ENCODE assay signal across 15 mouse cellular contexts in the genomic region with DNA sequence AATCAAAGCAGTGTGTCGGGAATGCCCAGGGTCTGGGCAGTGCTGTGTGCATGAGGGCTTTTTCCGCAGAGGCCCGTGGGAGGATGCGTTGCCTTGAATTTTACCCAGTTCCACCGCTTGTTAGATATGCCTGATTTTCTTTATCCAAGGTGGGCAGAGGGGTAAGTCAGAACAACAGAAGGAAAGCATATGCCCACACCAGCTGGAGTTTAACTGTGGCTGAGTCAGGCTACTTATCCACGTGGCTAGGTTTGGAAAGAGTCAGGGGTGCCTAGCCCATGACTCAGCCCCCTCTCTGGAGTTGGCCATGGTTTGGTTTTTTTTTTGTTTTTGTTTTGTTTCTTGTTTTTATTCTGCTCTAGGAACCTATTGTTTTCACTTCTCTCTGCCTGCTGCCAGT. TPM values are rescaled to one million over a fixed set of nuclear protein-coding genes. Genes with fewer than 3 reads are reported as not detected.
DNase-seq lines count a peak whose midpoint lies in the region; ATAC-seq and TF ChIP-seq lines count a peak whose summit lies in the region.
"Had no signal": no experiment of that assay in that cellular context is flagged by ENCODE, and none has a peak within 500 bp of the region (broad histone marks: within the 10 kb centered on the region; RNA-seq: fewer than 3 reads in every experiment).

No protein-coding gene starts in this region.

- intact Hi-C loops in left cerebral cortex, postnatal 10 days (cut with DNase I): no loop called here

- H3K27ac ChIP-seq in cerebellum, adult 2 months (ENCODE audit: insufficient read depth, low read length): peak overlapping the region; percentile 67; the same call in 1 of the 2 replicates
- H3K27ac ChIP-seq in forebrain, postnatal 0 days (ENCODE audit: low read depth, low read length): 0 out of 2 replicates have a peak overlapping the region, but pooled peaks have one; percentile 80
- peak overlapping the region; percentile 91 for H3K27ac ChIP-seq in olfactory bulb, adult 2 months (ENCODE audit: insufficient read depth, low read depth, low read length)
- H3K27ac ChIP-seq: liver, embryonic 15.5 days had no signal

- peaks cover 11% of the 10 kb centered on the region; the same call in 1 of the 2 replicates for H3K4me1 ChIP-seq in cerebellum, adult 2 months (ENCODE audit: control insufficient read depth, insufficient read depth, low read length)
- H3K4me1 ChIP-seq in forebrain, postnatal 0 days (ENCODE audit: insufficient read depth): peaks cover 49% of the 10 kb centered on the region
- peaks cover 70% of the 10 kb centered on the region for H3K4me1 ChIP-seq in olfactory bulb, adult 2 months (ENCODE audit: control insufficient read depth, insufficient read depth, low read length)
- H3K4me1 ChIP-seq: liver, embryonic 15.5 days had no signal

- no peaks in the 10 kb centered on the region for H3K36me3 ChIP-seq in forebrain, postnatal 0 days (ENCODE audit: insufficient read depth)
- H3K36me3 ChIP-seq: liver, embryonic 15.5 days had no signal

- TF ChIP-seq POLR2A in cerebellum, adult 2 months (IDR thresholded peaks at IDR 0.05; ENCODE audit: borderline replicate concordance, insufficient read depth, low read length): no peak
- TF ChIP-seq POLR2A in olfactory bulb, adult 2 months (IDR thresholded peaks at IDR 0.05; ENCODE audit: insufficient read depth, low read depth, low read length): no peak

- no peak overlapping the region for H3K9ac ChIP-seq in forebrain, postnatal 0 days
- H3K9ac ChIP-seq: liver, embryonic 15.5 days had no signal

- ATAC-seq in forebrain, postnatal 0 days: no peak
- ATAC-seq: inflammation-experienced regulatory T-cells, adult 6 months had no signal

- no peaks in the 10 kb centered on the region for H3K9me3 ChIP-seq in forebrain, postnatal 0 days (ENCODE audit: low read length)
- H3K9me3 ChIP-seq: liver, embryonic 15.5 days; neural tube, embryonic 13.5 days had no signal

- DNase-seq in cerebellum, adult 2 months: no peak
- no peak for DNase-seq in cerebellum, adult 11-12 months
- peak; percentile 41 to 50 for DNase-seq in left cerebral cortex, adult 18-20 months (ENCODE audit: low spot score in 2 of 2)
- no peak for DNase-seq in left cerebral cortex, postnatal 10 days (ENCODE audit: extremely low spot score in 1 of 2, low spot score in 2 of 2)
- DNase-seq in forebrain, postnatal 0 days: no peak
- DNase-seq in urinary bladder, postnatal 36 days (ENCODE audit: low spot score in 2 of 2): no peak
- DNase-seq in right cerebral cortex, postnatal 36 days (ENCODE audit: low spot score in 2 of 2): no peak
- DNase-seq: kidney, postnatal 10 days; thymus, postnatal 36 days had no signal

- no peak overlapping the region for H3K4me3 ChIP-seq in cerebellum, adult 2 months (replicated peaks; ENCODE audit: insufficient read depth, low read depth, low read length)
- no peak overlapping the region for H3K4me3 ChIP-seq in forebrain, postnatal 0 days (ENCODE audit: low read depth, low read length)
- no peak overlapping the region for H3K4me3 ChIP-seq in olfactory bulb, adult 2 months (ENCODE audit: insufficient read depth, low read depth, low read length)
- H3K4me3 ChIP-seq: liver, embryonic 15.5 days had no signal

- H3K27me3 ChIP-seq in cerebellum, adult 2 months (ENCODE audit: control insufficient read depth, insufficient read depth, low read length): no peaks in the 10 kb centered on the region
- no peaks in the 10 kb centered on the region for H3K27me3 ChIP-seq in forebrain, postnatal 0 days (ENCODE audit: insufficient read depth, low read length)
- H3K27me3 ChIP-seq: neural tube, embryonic 13.5 days had no signal

- no peak for TF ChIP-seq CTCF in cerebellum, adult 2 months (IDR thresholded peaks at IDR 0.05; ENCODE audit: borderline replicate concordance, insufficient read depth, low read depth, low read length)
- no peak for TF ChIP-seq CTCF in forebrain, postnatal 0 days (IDR thresholded peaks at IDR 0.05; ENCODE audit: low read depth)
- no peak for TF ChIP-seq CTCF in olfactory bulb, adult 2 months (IDR thresholded peaks at IDR 0.05; ENCODE audit: insufficient read depth, low read depth, low read length)

- no peak overlapping the region for H3K4me2 ChIP-seq in forebrain, postnatal 0 days (ENCODE audit: low read depth)
- H3K4me2 ChIP-seq: liver, embryonic 15.5 days had no signal

- 76% methylated on average over 6 of the region's 6 CpGs for WGBS in cerebellum, adult 2 months
- whole genome bisulfite sequencing in forebrain, postnatal 0 days: 57% methylated on average over 6 of the region's 6 CpGs
- 40% methylated on average over 6 of the region's 6 CpGs for WGBS in olfactory bulb, adult 2 months

RNA-seq across cellular contexts. Expression of gene AC124108.1, which starts 8.0 kb away (rescaled TPM):
- 3.2 and 3.6 TPM in 2 replicates for polyA plus RNA-seq in cerebellum, adult 2 months (2012; rRNA removed)
- 1 to 10 TPM; 3.4 to 5.2 TPM for total RNA-seq in left cerebral cortex, adult 18-20 months (2021)
- 1 to 10 TPM; 3.2 TPM for total RNA-seq in left cerebral cortex, postnatal 10 days (2021)
- total RNA-seq in forebrain, postnatal 0 days (2014; rRNA removed): 3.4 and 5.0 TPM in 2 replicates
- 0.31 and 0.48 TPM in 2 replicates for polyA plus RNA-seq in forebrain, postnatal 0 days (2015; fragmentation: Nextera tagmentation; extraction: Ambion mirVana)
- not detected in 2 replicates for polyA plus RNA-seq in olfactory bulb, adult 2 months (2012; ENCODE audit: insufficient read depth, insufficient read length, low replicate concordance, missing spikeins)
- polyA plus RNA-seq: inflammation-experienced regulatory T-cells, adult 6 months; liver, embryonic 15.5 days had no signal

RNA-seq across cellular contexts. Expression of gene Lemd1, which starts 8.0 kb away (rescaled TPM):
- polyA plus RNA-seq in cerebellum, adult 2 months (2012; rRNA removed): 7.1 and 7.6 TPM in 2 replicates
- total RNA-seq in left cerebral cortex, adult 18-20 months (2021): 1 to 10 TPM; 4.8 to 7.6 TPM
- 1 to 10 TPM; 4.4 to 5.2 TPM for total RNA-seq in left cerebral cortex, postnatal 10 days (2021)
- total RNA-seq in forebrain, postnatal 0 days (2014; rRNA removed): 13.3 and 14.9 TPM in 2 replicates
- 14.7 and 15.1 TPM in 2 replicates for polyA plus RNA-seq in forebrain, postnatal 0 days (2015; fragmentation: Nextera tagmentation; extraction: Ambion mirVana)
- not detected in 2 replicates for polyA plus RNA-seq in olfactory bulb, adult 2 months (2012; ENCODE audit: insufficient read depth, insufficient read length, low replicate concordance, missing spikeins)
- polyA plus RNA-seq: heart, embryonic 11.5 days; inflammation-experienced regulatory T-cells, adult 6 months; liver, embryonic 15.5 days had no signal

RNA-seq across cellular contexts. Expression of gene Gm10188, which starts 30.3 kb away (rescaled TPM):
- not detected in 2 replicates for polyA plus RNA-seq in cerebellum, adult 2 months (2012; rRNA removed)
- not detected for total RNA-seq in left cerebral cortex, adult 18-20 months (2021)
- not detected for total RNA-seq in left cerebral cortex, postnatal 10 days (2021)
- 0.92 TPM in 1 of 2 replicates, not detected in the other for total RNA-seq in forebrain, postnatal 0 days (2014; rRNA removed)
- not detected in 2 replicates for polyA plus RNA-seq in forebrain, postnatal 0 days (2015; fragmentation: Nextera tagmentation; extraction: Ambion mirVana)
- polyA plus RNA-seq in olfactory bulb, adult 2 months (2012; ENCODE audit: insufficient read depth, insufficient read length, low replicate concordance, missing spikeins): not detected in 2 replicates
- total RNA-seq: left cerebral cortex, postnatal 25 days had no signal
- polyA plus RNA-seq: heart, embryonic 11.5 days; inflammation-experienced regulatory T-cells, adult 6 months; liver, embryonic 15.5 days; neural tube, embryonic 13.5 days had no signal

RNA-seq across cellular contexts. Expression of gene Cdk18, which starts 59.8 kb away (rescaled TPM):
- polyA plus RNA-seq in cerebellum, adult 2 months (2012; rRNA removed): 32.1 and 35.8 TPM in 2 replicates
- 10 to 100 TPM; 30.5 to 36.1 TPM for total RNA-seq in left cerebral cortex, adult 18-20 months (2021)
- 10 to 100 TPM; 17.6 to 19.9 TPM for total RNA-seq in left cerebral cortex, postnatal 10 days (2021)
- total RNA-seq in forebrain, postnatal 0 days (2014; rRNA removed): 2.6 and 3.2 TPM in 2 replicates
- polyA plus RNA-seq in forebrain, postnatal 0 days (2015; fragmentation: Nextera tagmentation; extraction: Ambion mirVana): 0.70 and 1.2 TPM in 2 replicates
- polyA plus RNA-seq in olfactory bulb, adult 2 months (2012; ENCODE audit: insufficient read depth, insufficient read length, low replicate concordance, missing spikeins): not detected in 2 replicates
- polyA plus RNA-seq: inflammation-experienced regulatory T-cells, adult 6 months had no signal

Comparison
In these comparisons a context has a peak if more than half of its experiments do, and no peak if none do; other contexts are left out.
1. DNase-seq: peak in left cerebral cortex, adult 18-20 months (2 of 2); none in cerebellum, adult 2 months (0 of 2), cerebellum, adult 11-12 months (single experiment), left cerebral cortex, postnatal 10 days (0 of 2), forebrain, postnatal 0 days (single experiment), urinary bladder, postnatal 36 days (0 of 2) and right cerebral cortex, postnatal 36 days (0 of 2).
2. Peak in every context shown above with its lines, with median percentiles within 50 percentile points of each other: H3K27ac ChIP-seq.